In genomic region chr1:177479356-177480004, GRCm38 (mm10) we compare ENCODE assay signal across 10 mouse cellular contexts. TPM values are rescaled to one million over a fixed set of nuclear protein-coding genes. Genes with fewer than 3 reads are reported as not detected.
DNase-seq lines count a peak whose midpoint lies in the region; ATAC-seq and TF ChIP-seq lines count a peak whose summit lies in the region.
"Had no signal": no experiment of that assay in that cellular context is flagged by ENCODE, and none has a peak within 500 bp of the region (broad histone marks: within the 10 kb centered on the region; RNA-seq: fewer than 3 reads in every experiment).

No protein-coding gene starts in this region.

- H3K4me1 ChIP-seq in heart, embryonic 16.5 days (ENCODE audit: control insufficient read depth, insufficient read depth, low read length) = peaks cover 12% of the 10 kb centered on the region
- no peaks in the 10 kb centered on the region for H3K4me1 ChIP-seq in embryonic facial prominence, embryonic 15.5 days
- H3K4me1 ChIP-seq in lung, embryonic 16.5 days (replicated peaks; ENCODE audit: control insufficient read depth, insufficient read depth, low read length) = no peaks in the 10 kb centered on the region

- no peak for DNase-seq in heart, adult 8-10 months (ENCODE audit: low spot score)
- peak; percentile 92 for DNase-seq in brain, embryonic 14.5 days (ENCODE audit: low read depth)
- no peak for DNase-seq in testis, postnatal 10 days (ENCODE audit: low spot score)
- no peak for DNase-seq in liver
- no peak for DNase-seq in layer of hippocampus, adult 9-11 months
- DNase-seq: gastrocnemius, adult 2 months; kidney, adult 9 months had no signal

- no peak for TF ChIP-seq POLR2A in brain, embryonic 14.5 days (IDR thresholded peaks at IDR 0.05; ENCODE audit: borderline replicate concordance, extremely low read depth, insufficient read depth, insufficient read length, poor library complexity, severe bottlenecking)

- TF ChIP-seq CTCF in brain, embryonic 14.5 days (IDR thresholded peaks at IDR 0.05; ENCODE audit: borderline replicate concordance, extremely low read depth, insufficient read depth, insufficient read length) = no peak

- no peak overlapping the region for H3K4me3 ChIP-seq in heart, embryonic 16.5 days (ENCODE audit: low read length)
- H3K4me3 ChIP-seq in embryonic facial prominence, embryonic 15.5 days (replicated peaks) = no peak overlapping the region
- no peak overlapping the region for H3K4me3 ChIP-seq in lung, embryonic 16.5 days (ENCODE audit: low read length)
- H3K4me3 ChIP-seq: gastrocnemius, adult 2 months had no signal

- no peak overlapping the region; the same call in 1 of the 2 replicates for H3K27ac ChIP-seq in heart, embryonic 16.5 days (ENCODE audit: low read length)
- H3K27ac ChIP-seq in embryonic facial prominence, embryonic 15.5 days (replicated peaks) = no peak overlapping the region
- peak overlapping the region; percentile 24; the same call in 1 of the 2 replicates for H3K27ac ChIP-seq in lung, embryonic 16.5 days (ENCODE audit: low read length)
- H3K27ac ChIP-seq: gastrocnemius, adult 2 months had no signal

- peak; percentile 49; the same call in 1 of the 2 replicates for ATAC-seq in heart, embryonic 16.5 days (replicated peaks; ENCODE audit: extremely low read depth, insufficient read depth, low FRiP score)
- ATAC-seq in embryonic facial prominence, embryonic 15.5 days (ENCODE audit: insufficient number of reproducible peaks, low FRiP score, low TSS enrichment, low read depth) = peak; percentile 80
- peak; percentile 95 for ATAC-seq in lung, embryonic 16.5 days (ENCODE audit: low read depth)

- H3K4me2 ChIP-seq in heart, embryonic 16.5 days (ENCODE audit: low read depth, low read length) = peak overlapping the region; percentile 48
- no peak overlapping the region for H3K4me2 ChIP-seq in embryonic facial prominence, embryonic 15.5 days (replicated peaks)
- no peak overlapping the region for H3K4me2 ChIP-seq in lung, embryonic 16.5 days (ENCODE audit: low read depth, low read length)

- no peaks in the 10 kb centered on the region for H3K36me3 ChIP-seq in heart, embryonic 16.5 days (ENCODE audit: control insufficient read depth, insufficient read depth)
- H3K36me3 ChIP-seq in embryonic facial prominence, embryonic 15.5 days = no peaks in the 10 kb centered on the region
- no peaks in the 10 kb centered on the region for H3K36me3 ChIP-seq in lung, embryonic 16.5 days (ENCODE audit: control insufficient read depth, insufficient read depth, low read length)

- 35% methylated on average over 10 of the region's 10 CpGs for WGBS in heart, embryonic 16.5 days
- 45% methylated on average over 10 of the region's 10 CpGs for WGBS in embryonic facial prominence, embryonic 15.5 days
- WGBS in lung, embryonic 16.5 days = 43% methylated on average over 10 of the region's 10 CpGs

- H3K9ac ChIP-seq in heart, embryonic 16.5 days (ENCODE audit: low read length) = no peak overlapping the region
- H3K9ac ChIP-seq in embryonic facial prominence, embryonic 15.5 days = no peak overlapping the region
- H3K9ac ChIP-seq in lung, embryonic 16.5 days (ENCODE audit: low read length) = no peak overlapping the region

- H3K9me3 ChIP-seq in heart, embryonic 16.5 days (replicated peaks; ENCODE audit: control insufficient read depth, low read length) = no peaks in the 10 kb centered on the region
- H3K9me3 ChIP-seq in embryonic facial prominence, embryonic 15.5 days (replicated peaks) = no peaks in the 10 kb centered on the region
- no peaks in the 10 kb centered on the region for H3K9me3 ChIP-seq in lung, embryonic 16.5 days (ENCODE audit: control insufficient read depth, low read length)

- H3K27me3 ChIP-seq in heart, embryonic 16.5 days (ENCODE audit: control insufficient read depth, insufficient read depth, low read length) = no peaks in the 10 kb centered on the region
- H3K27me3 ChIP-seq in embryonic facial prominence, embryonic 15.5 days = no peaks in the 10 kb centered on the region
- no peaks in the 10 kb centered on the region for H3K27me3 ChIP-seq in lung, embryonic 16.5 days (ENCODE audit: control insufficient read depth, insufficient read depth, low read depth, low read length)

RNA-seq across cellular contexts. Expression of gene Zbtb18, which starts 37.3 kb away (rescaled TPM):
- 1.0 and 1.2 TPM in 2 replicates for polyA plus RNA-seq in heart, embryonic 16.5 days (2015; fragmentation: Nextera tagmentation; extraction: Ambion mirVana)
- total RNA-seq in heart, adult 8-10 months (2022) = 10 to 100 TPM; 53.3 to 57.6 (median 54.3) TPM
- polyA plus RNA-seq in brain, embryonic 14.5 days (2012; rRNA removed) = 55.5 and 56.4 TPM in 2 replicates
- polyA plus RNA-seq in embryonic facial prominence, embryonic 15.5 days (2015; fragmentation: Nextera tagmentation; extraction: Ambion mirVana) = 2.5 and 4.9 TPM in 2 replicates
- polyA plus RNA-seq in lung, embryonic 16.5 days (2015; fragmentation: Nextera tagmentation; extraction: Ambion mirVana) = 1.6 and 2.2 TPM in 2 replicates
